Mouse (Mus musculus): ENCODE data around the gene Cnst.

Gene Cnst

DNA sequence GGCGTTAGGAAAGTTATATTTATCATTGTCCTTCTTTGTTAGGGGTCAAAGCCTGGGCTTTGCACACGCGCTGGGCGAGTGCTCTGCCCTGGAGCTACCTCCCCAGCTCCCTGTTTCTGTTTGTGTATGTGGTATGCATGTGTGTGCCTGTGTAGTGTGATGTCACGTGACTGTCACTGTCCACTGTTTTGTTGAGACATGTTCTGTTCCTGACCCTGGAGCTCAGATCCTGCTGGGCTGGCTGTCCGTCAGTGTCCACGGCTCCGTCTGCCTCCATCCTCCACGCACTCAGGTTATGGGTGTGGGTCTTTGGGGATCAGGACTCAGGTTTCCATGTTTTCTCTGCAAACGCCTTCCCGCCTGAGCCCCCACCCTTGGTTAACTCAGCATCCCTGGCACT, 2.0 kb downstream of the Cnst start:
- ChIA-PET POLR2A (interaction anchor here in 3 of 4 experiments (0.9 to 6.8 kb wide), 10 partner anchors 12 to 85 kb away, joined by 3 to 55 read pairs (median 14); partner anchors contain the start of gene Smyd3 (in 2 of the 3)), CTCF (interaction anchor here in 1 of 4 experiments (1.4 kb wide), 1 partner anchor 46 kb away, joined by 4 read pairs; no protein-coding TSS in a partner anchor)

DNA sequence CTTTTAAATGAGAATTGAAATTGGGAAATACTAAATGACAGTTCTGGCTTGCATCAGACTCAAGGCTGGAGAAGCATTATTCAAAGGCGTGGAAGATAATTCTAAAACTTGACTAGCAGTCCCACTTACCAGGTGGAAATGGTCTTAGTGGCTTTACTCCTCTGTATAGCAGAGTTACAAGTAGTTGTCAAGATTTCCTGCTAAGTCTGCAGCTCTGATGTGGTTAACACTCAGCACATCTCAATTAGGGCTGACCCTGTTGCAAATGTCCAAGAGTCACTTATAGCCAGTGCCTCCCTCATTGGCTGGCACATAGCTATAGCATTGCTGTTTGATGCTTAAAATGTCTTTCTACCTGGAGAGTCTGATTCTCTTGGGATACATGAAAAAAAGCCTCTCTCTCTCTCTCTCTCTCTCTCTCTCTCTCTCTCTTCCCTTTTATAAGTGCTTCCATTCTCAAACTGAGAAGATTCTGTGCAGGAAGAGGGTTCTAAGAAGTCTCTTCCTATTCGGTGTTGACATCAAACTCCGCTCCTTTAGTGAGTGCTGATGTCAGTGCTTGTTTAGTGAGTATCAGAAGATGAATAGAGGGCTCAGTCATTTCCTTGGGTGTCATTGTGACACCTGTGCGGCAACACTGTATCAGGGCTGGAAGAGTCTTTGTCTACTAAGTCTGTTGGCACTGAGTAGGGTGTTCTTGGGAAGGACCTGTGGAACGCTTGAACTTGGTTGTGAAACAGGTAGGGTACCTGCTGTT, 3.0 kb downstream of the Cnst start:
- POLR2A ChIA-PET: interaction anchor here in 3 of 4 experiments (0.5 to 6.8 kb wide), 6 partner anchors 8 to 38 kb away, joined by 3 to 55 read pairs (median 11); no protein-coding TSS in a partner anchor
- CTCF ChIA-PET: interaction anchor here in 2 of 4 experiments (0.7 to 1.4 kb wide), 3 partner anchors 32 to 904 kb away, joined by 4 read pairs; partner anchors contain the start of gene Smyd3 (in 1 of the 2)

DNA sequence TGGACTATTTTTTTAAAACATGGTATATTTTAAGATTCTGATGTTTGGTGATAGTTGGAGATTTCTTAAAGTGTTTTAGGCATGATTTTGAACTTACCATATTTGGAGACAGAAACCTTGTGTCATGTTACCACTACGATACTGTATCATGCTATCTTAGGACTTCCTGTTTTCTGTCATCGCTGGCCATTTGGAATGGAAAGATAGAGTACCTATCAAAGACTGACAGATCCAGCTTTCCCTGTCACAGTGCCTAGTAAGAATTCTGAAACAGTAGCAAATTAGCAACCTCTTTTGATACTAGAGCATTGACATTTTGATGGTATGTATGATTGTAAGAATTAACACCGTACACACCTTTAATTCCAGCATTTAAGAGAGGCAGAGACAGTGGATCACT, 5.2 kb downstream of the Cnst start:
- POLR2A ChIA-PET: interaction anchor here in 2 of 4 experiments (0.5 to 1.7 kb wide), 3 partner anchors 14 to 47 kb away, joined by 3 to 5 read pairs (median 4); partner anchors contain the start of gene Smyd3 (in 1 of the 2)
- CTCF ChIA-PET: interaction anchor here in 1 of 4 experiments (0.6 to 1.2 kb wide), 3 partner anchors 41 to 164 kb away, joined by 3 read pairs; no protein-coding TSS in a partner anchor

DNA sequence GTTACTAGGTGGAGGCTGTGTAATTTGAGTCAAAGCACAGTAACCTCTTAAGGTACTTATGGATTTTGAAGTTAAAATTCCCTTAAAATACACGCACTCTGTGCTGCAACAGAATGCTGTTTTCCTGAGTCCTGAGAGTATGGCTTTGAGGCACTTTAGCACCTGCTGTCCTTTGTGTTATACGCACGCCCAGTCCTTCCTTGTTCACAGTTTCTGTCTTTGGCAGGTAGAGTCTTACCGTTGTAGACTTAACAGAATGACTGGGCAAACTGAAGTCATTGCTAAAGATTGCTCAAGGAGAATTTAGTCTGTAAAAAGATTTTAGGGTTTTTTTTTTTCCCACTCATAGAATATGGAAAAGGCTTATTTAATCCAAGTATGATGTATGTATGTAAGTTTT, 5.8 kb downstream of the Cnst start:
- CTCF ChIA-PET: interaction anchor here in 1 of 4 experiments (1.1 kb wide), 1 partner anchor 49 kb away, joined by 3 read pairs; no protein-coding TSS in a partner anchor
- POLR2A ChIA-PET: interaction anchor here in 2 of 4 experiments (0.6 to 1.7 kb wide), 5 partner anchors 9 to 41 kb away, joined by 3 to 5 read pairs (median 3); partner anchors contain the start of gene Smyd3 (in 1 of the 2)

DNA sequence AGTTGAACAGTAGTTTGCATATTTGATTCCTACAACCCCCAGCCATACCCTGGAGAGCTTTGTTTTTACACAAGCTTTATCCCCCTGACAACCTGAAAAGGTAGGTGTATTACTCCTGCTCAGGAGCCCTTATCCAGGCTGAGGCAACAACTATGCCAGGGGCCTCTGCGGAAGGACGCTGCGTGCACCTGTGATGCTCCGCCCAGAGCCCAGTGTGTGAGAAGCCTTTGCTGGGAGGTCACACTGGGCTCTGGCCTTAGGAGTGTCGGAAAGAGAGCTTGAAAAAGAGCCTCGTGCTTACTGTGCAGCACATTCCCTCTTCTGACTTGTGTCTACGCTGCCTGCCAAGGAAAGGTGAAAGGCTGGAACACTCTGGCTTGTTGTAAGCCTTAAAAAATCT, 6.6 kb downstream of the Cnst start:
- ChIA-PET CTCF (interaction anchor here in 1 of 4 experiments (0.7 to 1.1 kb wide), 2 partner anchors 50 to 321 kb away, joined by 3 to 7 read pairs; no protein-coding TSS in a partner anchor), POLR2A (interaction anchor here (0.5 to 2.8 kb wide), 15 partner anchors 10 to 649 kb away, joined by 3 to 11 read pairs (median 3); partner anchors contain the start of gene Smyd3 (in 1 of the 4))

DNA sequence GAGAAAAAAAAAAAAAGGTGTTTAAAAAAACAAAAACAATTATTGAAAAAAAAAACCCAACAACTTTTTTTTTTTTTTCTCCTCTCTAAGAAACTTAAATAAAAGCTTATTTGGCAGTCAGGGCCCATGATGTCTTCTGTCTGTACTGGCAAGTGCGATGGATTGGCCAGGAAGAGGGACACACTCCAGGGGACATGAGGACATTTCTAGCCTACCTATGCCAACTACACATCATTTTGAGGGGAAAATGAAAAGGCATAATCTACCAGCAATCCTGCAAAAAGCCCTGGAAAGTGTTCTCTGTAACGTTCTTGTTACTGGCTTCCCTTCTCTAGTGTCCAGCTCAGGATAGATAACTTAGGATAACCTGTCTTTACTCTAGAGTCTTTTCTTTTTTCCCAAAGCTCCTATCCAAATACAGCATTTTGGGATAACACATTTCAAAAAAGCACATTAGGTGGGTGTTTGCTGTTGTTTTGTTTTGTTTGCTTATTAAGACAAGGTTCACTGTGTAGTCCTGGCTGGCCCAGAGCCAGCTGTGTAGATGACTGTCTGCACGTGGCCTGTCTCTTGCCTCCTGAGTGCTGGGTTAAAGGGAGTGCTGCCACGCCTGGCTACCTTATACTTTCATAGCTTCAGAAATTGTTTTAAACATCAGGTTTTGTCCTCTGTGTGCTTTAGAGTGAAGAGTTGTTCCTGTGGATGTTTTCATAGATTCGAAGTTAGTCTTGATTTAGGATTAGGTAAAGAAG, 7.2 kb downstream of the Cnst start:
- POLR2A ChIA-PET: interaction anchor here (0.5 to 2.8 kb wide), 14 partner anchors 10 to 649 kb away, joined by 3 to 11 read pairs (median 3); partner anchors contain the start of gene Smyd3 (in 1 of the 4)

DNA sequence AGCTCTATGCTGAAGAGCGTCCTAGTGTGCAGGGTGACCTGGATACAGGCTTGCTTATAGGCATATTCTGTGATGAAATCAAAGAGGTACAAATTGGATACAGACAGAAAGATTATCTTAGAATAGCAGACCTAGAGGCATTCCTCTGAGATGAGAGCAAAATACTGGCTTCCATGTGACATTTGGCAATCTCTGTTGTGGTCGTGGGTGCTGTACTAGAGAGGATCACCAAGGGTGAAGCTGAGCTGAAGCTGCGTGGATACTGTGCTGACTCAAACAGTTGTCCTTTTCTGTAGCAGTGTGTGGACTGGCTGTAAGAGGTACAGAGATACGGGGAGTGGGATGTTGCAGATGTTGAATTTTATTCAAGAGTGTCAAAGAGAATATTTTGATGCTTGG, 7.8 kb downstream of the Cnst start:
- POLR2A ChIA-PET: interaction anchor here in 3 of 4 experiments (1.1 to 2.8 kb wide), 6 partner anchors 10 to 51 kb away, joined by 3 to 11 read pairs (median 4); no protein-coding TSS in a partner anchor
- CTCF ChIA-PET: no interaction called here

More for the DNA sequence above, 7.2 kb downstream of the Cnst start:
- CTCF ChIA-PET: interaction anchor here in 2 of 4 experiments (0.6 to 0.7 kb wide), 2 partner anchors 22 to 322 kb away, joined by 3 to 7 read pairs; no protein-coding TSS in a partner anchor

DNA sequence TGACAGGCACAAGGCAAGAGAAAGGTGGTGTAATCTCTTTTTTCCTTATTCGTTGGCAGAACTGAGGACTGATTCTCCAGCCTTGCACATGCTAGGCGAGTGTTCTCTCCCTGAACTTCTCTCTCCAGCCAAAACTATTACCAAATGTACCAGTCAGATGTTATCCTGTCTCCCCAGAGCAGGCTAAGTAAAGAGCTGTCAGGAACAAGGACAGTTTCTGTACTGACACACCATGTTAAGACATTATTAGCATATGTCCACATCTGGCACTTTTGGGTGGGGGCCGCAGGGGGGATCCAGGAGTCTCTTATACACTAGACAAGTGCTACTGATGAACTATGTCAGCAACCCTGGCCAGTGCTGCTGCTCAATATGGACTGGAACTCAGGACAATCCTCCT, 10.8 kb downstream of the Cnst start:
- CTCF ChIA-PET: no interaction called here
- POLR2A ChIA-PET: interaction anchor here in 1 of 4 experiments (0.5 kb wide), 1 partner anchor 47 kb away, joined by 3 read pairs; no protein-coding TSS in a partner anchor

DNA sequence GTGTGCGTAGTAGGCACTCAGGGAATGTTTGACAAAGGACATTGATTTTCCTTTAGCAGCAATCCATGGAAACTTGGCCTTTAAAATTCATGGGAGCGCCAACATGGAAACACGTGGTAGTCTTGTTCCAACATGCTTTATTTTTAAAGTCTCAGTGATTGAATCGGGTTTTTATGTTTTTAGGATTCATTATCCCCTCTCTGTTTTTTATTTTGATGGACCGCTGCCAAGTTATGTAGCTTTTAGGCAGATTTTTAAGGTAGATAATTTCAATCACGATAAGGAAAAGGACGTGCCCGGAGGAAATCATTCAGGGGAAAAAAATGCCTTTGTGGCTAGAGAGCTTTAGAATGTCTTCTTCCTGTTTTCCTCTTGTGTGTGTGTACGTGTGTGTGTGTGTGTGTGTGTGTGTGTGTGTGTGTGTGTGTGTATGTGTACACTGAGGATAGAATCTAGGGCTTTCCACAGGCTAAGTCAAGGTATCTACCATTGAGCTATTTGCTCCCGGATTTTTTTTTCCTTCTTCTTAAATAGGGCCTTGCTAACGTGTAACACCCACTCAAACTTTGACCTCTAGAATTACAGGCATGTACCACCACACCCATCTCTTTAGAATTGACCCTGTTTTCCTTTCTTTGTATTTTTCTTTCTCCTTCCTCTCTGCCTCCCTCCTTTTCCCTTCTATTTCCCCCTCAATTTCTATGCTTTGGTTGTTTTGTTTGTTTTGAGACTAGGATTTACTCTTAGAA, 13.4 kb downstream of the Cnst start:
- POLR2A ChIA-PET: interaction anchor here (0.6 to 3.8 kb wide), 29 partner anchors 8 to 102 kb away, joined by 3 to 55 read pairs (median 4); partner anchors contain the start of genes Cnst (in 3 of the 4), Tfb2m (in 3 of the 4) and Smyd3 (in 1 of the 4)
- CTCF ChIA-PET: interaction anchor here in 3 of 4 experiments (0.7 to 1.5 kb wide), 6 partner anchors 33 to 730 kb away, joined by 3 to 10 read pairs (median 4); partner anchors contain the start of gene Smyd3 (in 1 of the 3)

DNA sequence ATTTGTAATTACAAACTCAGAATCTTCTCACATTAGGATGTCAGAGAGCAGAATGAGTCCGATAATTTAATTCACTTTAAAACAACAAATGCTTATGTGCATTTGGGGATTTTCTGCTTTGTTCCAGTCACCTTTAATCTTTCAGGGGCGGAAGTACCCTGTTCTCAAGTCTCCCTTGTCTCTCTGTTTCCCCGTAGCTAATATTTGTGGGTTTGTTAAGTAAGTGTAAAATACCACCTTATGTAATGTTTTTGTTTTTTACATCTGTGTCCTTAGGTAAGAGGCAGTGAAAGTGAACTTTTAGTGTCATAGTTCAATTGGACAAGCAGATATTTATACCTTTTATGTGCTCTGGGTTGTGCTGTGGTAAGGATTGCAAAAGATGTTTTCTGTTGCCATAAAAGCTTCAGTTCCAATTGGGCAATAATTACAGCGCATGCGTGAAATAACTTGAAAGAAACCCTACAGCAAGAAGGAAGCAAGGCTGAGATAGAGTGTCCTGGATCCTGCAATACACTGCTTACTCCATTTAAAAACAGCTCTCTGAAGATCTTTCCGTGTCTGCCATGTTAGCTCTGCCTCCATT, 14.8 kb downstream of the Cnst start:
- ChIA-PET CTCF (interaction anchor here in 1 of 4 experiments (0.6 kb wide), 1 partner anchor 103 kb away, joined by 4 read pairs; no protein-coding TSS in a partner anchor), POLR2A (interaction anchor here in 2 of 4 experiments (0.6 to 3.8 kb wide), 14 partner anchors 8 to 63 kb away, joined by 3 to 55 read pairs (median 3); partner anchors contain the start of genes Cnst (in 1 of the 2), Smyd3 (in 1 of the 2) and Tfb2m (in 1 of the 2))

DNA sequence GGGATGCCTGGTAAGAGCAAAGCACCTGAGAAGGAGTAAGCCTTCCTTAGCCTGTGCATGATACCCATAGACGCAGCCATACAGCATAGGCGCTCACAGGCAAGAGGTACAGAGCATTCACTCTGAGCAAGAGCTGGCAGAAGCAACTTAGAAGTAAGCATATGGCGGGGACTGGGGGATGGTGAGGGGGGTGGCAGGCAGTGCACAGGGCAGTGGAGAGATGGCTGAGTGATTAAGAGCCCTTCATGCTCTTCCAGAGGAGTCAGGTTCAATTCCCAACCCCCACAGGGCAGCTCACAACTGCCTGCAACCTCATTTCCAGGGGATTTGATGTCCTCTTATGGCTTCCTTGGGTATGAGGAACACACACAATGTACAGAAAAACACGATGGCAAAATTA, 17.0 kb downstream of the Cnst start:
- POLR2A ChIA-PET: interaction anchor here in 2 of 4 experiments (0.6 to 3.0 kb wide), 7 partner anchors 10 to 48 kb away, joined by 3 to 16 read pairs (median 5); partner anchors contain the start of genes Cnst (in 2 of the 2) and Tfb2m (in 1 of the 2)

DNA sequence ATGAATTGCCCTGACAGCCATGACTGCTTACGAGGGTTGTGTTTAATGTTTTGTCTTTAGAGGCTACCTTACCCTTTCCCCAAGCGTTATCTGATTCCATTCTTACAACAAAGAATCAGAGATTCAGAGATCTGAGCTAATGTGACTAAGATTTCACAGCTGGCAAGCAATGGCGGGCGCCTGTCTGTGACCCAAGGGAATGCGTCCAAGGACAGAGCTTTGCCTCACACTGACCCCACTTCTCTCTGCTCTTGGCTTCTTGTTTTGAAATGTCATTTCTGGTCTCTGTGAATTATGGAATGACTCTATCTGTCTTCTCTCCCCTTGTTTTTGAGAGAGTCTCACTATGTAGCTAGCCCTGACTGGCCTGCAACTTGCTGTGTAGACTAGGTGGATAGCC, 17.8 kb downstream of the Cnst start:
- CTCF ChIA-PET: interaction anchor here in 1 of 4 experiments (1.2 kb wide), 1 partner anchor 61 kb away, joined by 4 read pairs; no protein-coding TSS in a partner anchor

More for the DNA sequence above, 17.0 kb downstream of the Cnst start:
- CTCF ChIA-PET: interaction anchor here in 1 of 4 experiments (1.2 kb wide), 1 partner anchor 61 kb away, joined by 4 read pairs; no protein-coding TSS in a partner anchor

DNA sequence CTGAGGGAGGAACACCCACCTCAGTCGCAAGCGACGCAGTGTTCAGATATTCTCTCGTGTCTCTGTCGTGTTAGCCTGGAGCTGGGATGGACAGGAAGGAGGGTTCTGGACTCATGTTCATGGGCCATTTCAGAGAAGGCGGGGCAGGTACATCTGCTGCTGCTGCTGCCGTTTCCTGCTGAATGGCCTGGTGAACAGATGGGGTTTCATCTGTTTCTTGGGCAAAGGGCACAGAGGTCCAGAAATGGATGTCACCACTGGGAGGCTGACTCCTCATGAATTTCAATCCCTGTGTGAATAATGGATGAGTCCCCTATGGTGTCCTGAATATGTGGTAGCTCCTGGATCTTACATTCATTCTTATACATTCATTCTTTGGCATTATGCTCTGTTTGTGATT, 21.4 kb downstream of the Cnst start:
- CTCF ChIA-PET: interaction anchor here in 1 of 4 experiments (1.9 kb wide), 1 partner anchor 50 kb away, joined by 6 read pairs; the partner anchor contains the start of gene Smyd3
- POLR2A ChIA-PET: interaction anchor here in 2 of 4 experiments (0.9 to 2.9 kb wide), 8 partner anchors 8 to 61 kb away, joined by 3 to 16 read pairs (median 4); no protein-coding TSS in a partner anchor

More for the DNA sequence above, 17.8 kb downstream of the Cnst start:
- POLR2A ChIA-PET: interaction anchor here in 3 of 4 experiments (0.7 to 3.0 kb wide), 9 partner anchors 10 to 42 kb away, joined by 3 to 16 read pairs (median 3); partner anchors contain the start of genes Cnst (in 2 of the 3) and Tfb2m (in 1 of the 3)

DNA sequence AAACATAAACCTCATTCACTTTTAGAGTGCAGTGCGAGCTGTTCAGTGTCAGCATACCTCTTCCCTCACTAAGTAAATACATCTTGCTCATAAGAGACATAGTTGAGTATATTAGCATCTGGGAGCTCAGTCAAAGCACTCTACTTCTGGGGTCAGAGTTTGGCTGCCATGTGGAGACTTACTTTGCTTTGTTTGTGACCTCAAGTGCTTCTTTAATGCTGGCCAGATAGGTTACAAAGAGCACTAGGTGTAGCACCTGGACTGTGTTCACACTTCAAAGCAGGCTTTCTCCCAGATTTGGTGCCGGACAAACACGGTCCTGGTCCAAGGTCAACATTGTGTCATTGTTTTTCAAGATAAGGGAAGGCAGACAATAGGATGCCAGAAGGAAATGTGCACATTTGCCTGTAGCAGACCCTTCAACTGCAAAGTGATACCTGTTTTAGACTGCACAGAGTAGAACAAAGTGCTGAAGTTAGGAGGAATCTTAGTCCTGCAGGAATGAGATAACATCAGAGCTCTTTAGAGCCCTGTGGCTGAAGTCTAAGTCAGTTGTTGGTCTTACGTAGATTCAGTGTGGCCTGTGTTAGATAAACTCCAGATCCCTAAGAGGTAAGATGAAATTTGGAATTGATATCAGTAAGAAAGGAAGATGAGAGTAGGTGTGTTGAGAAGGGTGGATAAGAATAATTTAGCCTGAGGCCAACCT, 22.7 kb downstream of the Cnst start:
- ChIA-PET CTCF (interaction anchor here in 3 of 4 experiments (0.6 to 1.9 kb wide), 4 partner anchors 10 to 51 kb away, joined by 3 to 6 read pairs (median 4); partner anchors contain the start of gene Smyd3 (in 2 of the 3)), POLR2A (interaction anchor here in 3 of 4 experiments (0.5 to 2.9 kb wide), 18 partner anchors 8 to 79 kb away, joined by 3 to 16 read pairs (median 3); no protein-coding TSS in a partner anchor)

DNA sequence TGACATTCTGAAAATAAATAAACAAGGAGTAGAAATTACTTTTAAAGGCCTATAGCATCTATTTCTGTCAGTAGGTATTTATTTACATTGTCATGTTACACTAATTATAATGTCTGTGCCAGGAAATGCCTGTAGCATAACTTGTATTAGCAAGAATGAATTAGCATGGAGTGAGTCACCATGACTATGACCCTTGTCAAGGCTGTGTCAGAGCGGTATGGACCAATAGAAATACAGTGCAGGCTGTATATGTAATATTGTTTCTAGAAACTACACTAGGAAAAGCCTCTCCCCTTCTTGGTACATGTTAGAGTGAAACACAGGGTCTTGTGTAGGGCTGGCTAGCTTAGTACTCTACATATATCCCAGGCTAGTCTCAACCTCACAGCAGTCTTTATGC, 24.3 kb downstream of the Cnst start:
- CTCF ChIA-PET: interaction anchor here in 1 of 4 experiments (0.7 kb wide), 1 partner anchor 22 kb away, joined by 3 read pairs; no protein-coding TSS in a partner anchor
- POLR2A ChIA-PET: interaction anchor here in 2 of 4 experiments (0.7 to 2.8 kb wide), 2 partner anchors 11 to 35 kb away, joined by 5 to 18 read pairs; no protein-coding TSS in a partner anchor
